Mouse (Mus musculus): ENCODE measurements around the gene Pdcd4. TPM values are rescaled to one million over a fixed set of nuclear protein-coding genes. Genes with fewer than 3 reads are reported as not detected.

The Pdcd4 gene
- polyA plus RNA-seq, 1 experiment from 2014 or later: 90.4 TPM

Other genes starting within 250 kb of the Pdcd4 start
- 4.9 and 6.1 TPM in 2 replicates for gene Rbm20, start 214.9 kb upstream of the Pdcd4 start, polyA plus RNA-seq (2015; fragmentation: Nextera tagmentation; extraction: Ambion mirVana)
- gene Shoc2, start 52.1 kb downstream of the Pdcd4 start, polyA plus RNA-seq (2015; fragmentation: Nextera tagmentation; extraction: Ambion mirVana): 54.8 and 55.2 TPM in 2 replicates
- 144 and 145 TPM in 2 replicates for gene Bbip1, start 52.4 kb downstream of the Pdcd4 start, polyA plus RNA-seq (2015; fragmentation: Nextera tagmentation; extraction: Ambion mirVana)
- gene Adra2a, start 151.9 kb downstream of the Pdcd4 start, polyA plus RNA-seq (2015; fragmentation: Nextera tagmentation; extraction: Ambion mirVana): 1.1 and 1.5 TPM in 2 replicates